Mouse (Mus musculus): ENCODE results near the gene Olfr705. TPM values are rescaled to one million over a fixed set of nuclear protein-coding genes. Genes with fewer than 3 reads are reported as not detected.
"Not testable (repeated sequence)": the region's sequence is repeated elsewhere in the genome, so short reads cannot be mapped to it uniquely, and the experiment has no call there.

The Olfr705 gene
- not detected in 2 replicates for polyA plus RNA-seq (2012; ENCODE audit: insufficient read depth, low replicate concordance)

GRCm38 (mm10) chr7:106876791-106877190 lies at the start of gene Olfr705:
Gene Olfr705 (minus strand): TSS chr7:106876891.
- no peak for TF ChIP-seq GATA1 (IDR thresholded peaks at IDR 0.05; ENCODE audit: borderline replicate concordance, low read length)
- TF ChIP-seq FLI1 (IDR thresholded peaks at IDR 0.05; ENCODE audit: low read length), result no peak
- Histone ChIP-seq H3K9me3 (no peaks in the 10 kb centered on the region), H3K4me1 (no peaks in the 10 kb centered on the region), H3K4me3 (replicated peaks) (no peak within 1 kb of the TSS), H3K27me3 (replicated peaks) (no peaks in the 10 kb centered on the region), H3K36me3 (replicated peaks; ENCODE audit: low read length) (no peaks in the 10 kb centered on the region)

GRCm38 (mm10) chr7:106920961-106921360 lies 44.3 kb upstream of the Olfr705 start:
- H3K36me3 ChIP-seq (replicated peaks; ENCODE audit: low read length); H3K9me3 ChIP-seq; H3K4me1 ChIP-seq; H3K27me3 ChIP-seq (replicated peaks); H3K4me3 ChIP-seq (replicated peaks): not testable (repeated sequence)

- no peak within 1 kb of the TSS for H3K4me3 ChIP-seq (replicated peaks)
- H3K9me3 ChIP-seq, result no peaks in the 10 kb centered on the region
- H3K36me3 ChIP-seq (replicated peaks; ENCODE audit: low read length), result no peaks in the 10 kb centered on the region
- no peaks in the 10 kb centered on the region for H3K4me1 ChIP-seq
- TF ChIP-seq GATA1 (IDR thresholded peaks at IDR 0.05; ENCODE audit: borderline replicate concordance, low read length) (no peak), FLI1 (IDR thresholded peaks at IDR 0.05; ENCODE audit: low read length) (no peak)
- H3K27me3 ChIP-seq (replicated peaks), result no peaks in the 10 kb centered on the region
Measured at GRCm38 (mm10) chr7:106907676-106908075, 31.0 kb upstream of the Olfr705 start, which contains the start of gene Olfr1532-ps1. Gene Olfr1532-ps1 (plus strand): TSS chr7:106908001.

GRCm38 (mm10) chr7:106901141-106901540 lies 24.4 kb upstream of the Olfr705 start, which contains the start of gene Olfr707:
Gene Olfr707 (minus strand): TSS chr7:106901241.
- H3K36me3 ChIP-seq (replicated peaks; ENCODE audit: low read length); H3K4me3 ChIP-seq (replicated peaks); H3K27me3 ChIP-seq (replicated peaks); H3K4me1 ChIP-seq; H3K9me3 ChIP-seq: not testable (repeated sequence)

GRCm38 (mm10) chr7:106888062-106888461 lies 11.4 kb upstream of the Olfr705 start, which contains the start of gene Olfr706:
Gene Olfr706 (minus strand): TSS chr7:106888162.
- H3K4me3 ChIP-seq (replicated peaks), result no peak within 1 kb of the TSS
- H3K4me1 ChIP-seq, result no peaks in the 10 kb centered on the region
- TF ChIP-seq GATA1 (IDR thresholded peaks at IDR 0.05; ENCODE audit: borderline replicate concordance, low read length) (no peak), FLI1 (IDR thresholded peaks at IDR 0.05; ENCODE audit: low read length) (no peak)
- no peaks in the 10 kb centered on the region for H3K27me3 ChIP-seq (replicated peaks)
- H3K9me3 ChIP-seq, result no peaks in the 10 kb centered on the region
- H3K36me3 ChIP-seq (replicated peaks; ENCODE audit: low read length), result no peaks in the 10 kb centered on the region

GRCm38 (mm10) chr7:106862885-106863284 lies 13.8 kb downstream of the Olfr705 start, which contains the start of gene Olfr704:
Gene Olfr704 (plus strand): TSS chr7:106863185.
- no peaks in the 10 kb centered on the region for H3K36me3 ChIP-seq (replicated peaks; ENCODE audit: low read length)
- H3K27me3 ChIP-seq (replicated peaks), result no peaks in the 10 kb centered on the region
- H3K4me3 ChIP-seq (replicated peaks), result no peak within 1 kb of the TSS
- no peaks in the 10 kb centered on the region for H3K4me1 ChIP-seq
- TF ChIP-seq FLI1 (IDR thresholded peaks at IDR 0.05; ENCODE audit: low read length) (no peak), GATA1 (IDR thresholded peaks at IDR 0.05; ENCODE audit: borderline replicate concordance, low read length) (no peak)
- no peaks in the 10 kb centered on the region for H3K9me3 ChIP-seq

GRCm38 (mm10) chr7:106843060-106843459 lies 33.6 kb downstream of the Olfr705 start, which contains the start of gene Olfr703:
Gene Olfr703 (plus strand): TSS chr7:106843360.
- Histone ChIP-seq H3K36me3 (replicated peaks; ENCODE audit: low read length) (no peaks in the 10 kb centered on the region), H3K4me1 (no peaks in the 10 kb centered on the region), H3K9me3 (no peaks in the 10 kb centered on the region), H3K27me3 (replicated peaks) (no peaks in the 10 kb centered on the region), H3K4me3 (replicated peaks) (no peak within 1 kb of the TSS)
- TF ChIP-seq GATA1 (IDR thresholded peaks at IDR 0.05; ENCODE audit: borderline replicate concordance, low read length) (no peak), FLI1 (IDR thresholded peaks at IDR 0.05; ENCODE audit: low read length) (no peak)

GRCm38 (mm10) chr7:106833793-106834192 lies 42.9 kb downstream of the Olfr705 start, which contains the start of gene Olfr702:
Gene Olfr702 (minus strand): TSS chr7:106833893.
- Histone ChIP-seq H3K4me3 (replicated peaks) (no peak within 1 kb of the TSS), H3K36me3 (replicated peaks; ENCODE audit: low read length) (no peaks in the 10 kb centered on the region), H3K27me3 (replicated peaks) (no peaks in the 10 kb centered on the region), H3K4me1 (no peaks in the 10 kb centered on the region), H3K9me3 (no peaks in the 10 kb centered on the region)
- TF ChIP-seq FLI1 (IDR thresholded peaks at IDR 0.05; ENCODE audit: low read length) (no peak), GATA1 (IDR thresholded peaks at IDR 0.05; ENCODE audit: borderline replicate concordance, low read length) (no peak)

Other genes with a start within 250 kb of the Olfr705 start
- gene Olfr693, start 196.3 kb downstream of the Olfr705 start, polyA plus RNA-seq (2012; ENCODE audit: insufficient read depth, low replicate concordance), result not detected in 2 replicates
- gene Olfr694, start 185.1 kb downstream of the Olfr705 start, polyA plus RNA-seq (2012; ENCODE audit: insufficient read depth, low replicate concordance), result not detected in 2 replicates
- not detected in 2 replicates for gene Olfr695, start 160.5 kb downstream of the Olfr705 start, polyA plus RNA-seq (2012; ENCODE audit: insufficient read depth, low replicate concordance)
- not detected in 2 replicates for gene Olfr697, start 134.4 kb downstream of the Olfr705 start, polyA plus RNA-seq (2012; ENCODE audit: insufficient read depth, low replicate concordance)
- gene Olfr698, start 121.5 kb downstream of the Olfr705 start, polyA plus RNA-seq (2012; ENCODE audit: insufficient read depth, low replicate concordance), result not detected in 2 replicates
- gene Olfr699, start 83.7 kb downstream of the Olfr705 start, polyA plus RNA-seq (2012; ENCODE audit: insufficient read depth, low replicate concordance), result not detected in 2 replicates
- not detected in 2 replicates for gene Olfr700, start 68.1 kb downstream of the Olfr705 start, polyA plus RNA-seq (2012; ENCODE audit: insufficient read depth, low replicate concordance)
- not detected in 2 replicates for gene Olfr701, start 62.8 kb downstream of the Olfr705 start, polyA plus RNA-seq (2012; ENCODE audit: insufficient read depth, low replicate concordance)
- not detected in 2 replicates for gene Olfr702, start 43.0 kb downstream of the Olfr705 start, polyA plus RNA-seq (2012; ENCODE audit: insufficient read depth, low replicate concordance)
- 0.58 TPM in 1 of 2 replicates, not detected in the other for gene Olfr703, start 33.5 kb downstream of the Olfr705 start, polyA plus RNA-seq (2012; ENCODE audit: insufficient read depth, low replicate concordance)
- not detected in 2 replicates for gene Olfr704, start 13.7 kb downstream of the Olfr705 start, polyA plus RNA-seq (2012; ENCODE audit: insufficient read depth, low replicate concordance)
- gene Olfr706, start 11.3 kb upstream of the Olfr705 start, polyA plus RNA-seq (2012; ENCODE audit: insufficient read depth, low replicate concordance), result not detected in 2 replicates
- gene Olfr707, start 24.4 kb upstream of the Olfr705 start, polyA plus RNA-seq (2012; ENCODE audit: insufficient read depth, low replicate concordance), result not detected in 2 replicates
- gene Olfr1532-ps1, start 31.1 kb upstream of the Olfr705 start, polyA plus RNA-seq (2012; ENCODE audit: insufficient read depth, low replicate concordance), result not detected in 2 replicates
- gene Olfr709-ps1, start 55.3 kb upstream of the Olfr705 start, polyA plus RNA-seq (2012; ENCODE audit: insufficient read depth, low replicate concordance), result not detected in 2 replicates
- not detected in 2 replicates for gene Olfr710, start 71.4 kb upstream of the Olfr705 start, polyA plus RNA-seq (2012; ENCODE audit: insufficient read depth, low replicate concordance)
- not detected in 2 replicates for gene Olfr6, start 87.0 kb upstream of the Olfr705 start, polyA plus RNA-seq (2012; ENCODE audit: insufficient read depth, low replicate concordance)
- not detected in 2 replicates for gene Olfr711, start 98.6 kb upstream of the Olfr705 start, polyA plus RNA-seq (2012; ENCODE audit: insufficient read depth, low replicate concordance)
- gene Olfr2, start 129.2 kb upstream of the Olfr705 start, polyA plus RNA-seq (2012; ENCODE audit: insufficient read depth, low replicate concordance), result 0.47 TPM in 1 of 2 replicates, not detected in the other
- not detected in 2 replicates for gene Olfr713, start 154.3 kb upstream of the Olfr705 start, polyA plus RNA-seq (2012; ENCODE audit: insufficient read depth, low replicate concordance)
- not detected in 2 replicates for gene Olfr714, start 194.1 kb upstream of the Olfr705 start, polyA plus RNA-seq (2012; ENCODE audit: insufficient read depth, low replicate concordance)
- gene Olfr17, start 216.3 kb upstream of the Olfr705 start, polyA plus RNA-seq (2012; ENCODE audit: insufficient read depth, low replicate concordance), result not detected in 2 replicates
- not detected in 2 replicates for gene Olfr715b, start 233.5 kb upstream of the Olfr705 start, polyA plus RNA-seq (2012; ENCODE audit: insufficient read depth, low replicate concordance)

Data from megakaryocyte, embryonic 14.5 days (primary cell).